Mouse (Mus musculus) liver, embryonic 12.5 days (tissue): ENCODE results near the gene Eepd1. TPM values are rescaled to one million over a fixed set of nuclear protein-coding genes. Genes with fewer than 3 reads are reported as not detected.
"Not testable (repeated sequence)": the region's sequence is repeated elsewhere in the genome, so short reads cannot be mapped to it uniquely, and the experiment has no call there.

Experiments used
- ATAC-seq: fragments of 200-750 bp; cut with Nextera tagmentation; 2 replicates; pipeline ENCODE4 v1.8.0; 2017; ENCODE audit warnings: moderate number of reproducible peaks, mild to moderate bottlenecking, moderate library complexity
- H3K27ac ChIP-seq: fragments of 300-500 bp; sonication (generic); 2 replicates; pipeline ENCODE4 v1.5.1; 2016; ENCODE audit warnings: mild to moderate bottlenecking
- H3K27me3 ChIP-seq: fragments of 300-500 bp; sonication (generic); replicated peaks from 2 replicates; pipeline ENCODE4 v1.6.1; 2016; ENCODE audit warnings: mild to moderate bottlenecking, moderate library complexity
- H3K36me3 ChIP-seq: fragments of 300-500 bp; sonication (generic); 2 replicates; pipeline ENCODE4 v1.6.1; 2016; ENCODE audit warnings: mild to moderate bottlenecking, moderate library complexity
- H3K4me1 ChIP-seq: fragments of 300-500 bp; sonication (generic); 2 replicates; pipeline ENCODE4 v1.6.1; 2016
- H3K4me2 ChIP-seq: fragments of 300-500 bp; sonication (generic); 2 replicates; pipeline ENCODE4 v1.6.1; 2016; ENCODE audit warnings: mild to moderate bottlenecking, moderate library complexity
- H3K4me3 ChIP-seq: fragments of 300-500 bp; sonication (generic); 2 replicates; pipeline ENCODE4 v1.5.1; 2016; ENCODE audit warnings: mild to moderate bottlenecking, moderate library complexity
- H3K9ac ChIP-seq: fragments of 300-500 bp; sonication (generic); 2 replicates; pipeline ENCODE4 v1.6.1; 2016; ENCODE audit warnings: mild to moderate bottlenecking, moderate library complexity
- H3K9me3 ChIP-seq: fragments of 300-500 bp; sonication (generic); replicated peaks from 2 replicates; pipeline ENCODE4 v1.6.1; 2016; ENCODE audit warnings: mild to moderate bottlenecking, moderate library complexity
- WGBS: fragments of 180-500 bp; shearing (Covaris S2); methylation state at CpG from one replicate; pipeline ENCODE4 v1.1.7; 2016; ENCODE audit not compliant: insufficient replicate concordance; 5-methylcytosine and 5-hydroxymethylcytosine counted together
- polyA plus RNA-seq: library from polyadenylated mRNA; unstranded; fragments of >200 nt; fragmentation: Nextera tagmentation; extraction: Ambion mirVana; gene quantifications from 2 replicates; pipeline ENCODE4 v1.2.1, GENCODE M21; 2016

Gene Eepd1
- polyA plus RNA-seq, result 5.4 and 6.3 TPM in 2 replicates

GRCm38 (mm10) chr9:25481344-25482095 lies at the start of gene Eepd1:
Gene Eepd1, plus strand, starts transcription at chr9:25481547.
- Histone ChIP-seq H3K9ac (peak within 1 kb of the TSS; percentile 73), H3K4me1 (peaks cover 29% of the 10 kb centered on the region), H3K4me2 (peak within 1 kb of the TSS; percentile 94), H3K27ac (no peak within 1 kb of the TSS), H3K9me3 (no peaks in the 10 kb centered on the region), H3K4me3 (peak within 1 kb of the TSS; percentile 61), H3K36me3 (no peaks in the 10 kb centered on the region), H3K27me3 (peaks cover 15% of the 10 kb centered on the region)
- WGBS, result under 1% methylated on average over 69 of the region's 75 CpGs
- peak; percentile 94 for ATAC-seq

GRCm38 (mm10) chr9:25438836-25439235 lies 42.5 kb upstream of the Eepd1 start:
- no peak for ATAC-seq
- Histone ChIP-seq H3K9ac (no peak overlapping the region), H3K4me1 (no peaks in the 10 kb centered on the region), H3K4me2 (no peak overlapping the region), H3K36me3 (no peaks in the 10 kb centered on the region), H3K27me3 (no peaks in the 10 kb centered on the region), H3K4me3 (no peak overlapping the region), H3K9me3 (no peaks in the 10 kb centered on the region), H3K27ac (no peak overlapping the region)
- WGBS, result 72% methylated on average over 3 of the region's 3 CpGs

GRCm38 (mm10) chr9:25440046-25440445 lies 41.3 kb upstream of the Eepd1 start:
- not testable (repeated sequence) for H3K9me3 ChIP-seq, ATAC-seq, H3K4me1 ChIP-seq, H3K36me3 ChIP-seq, H3K9ac ChIP-seq, H3K4me3 ChIP-seq, H3K27me3 ChIP-seq, H3K27ac ChIP-seq, H3K4me2 ChIP-seq
- WGBS, result 62% methylated on average over 5 of the region's 5 CpGs

GRCm38 (mm10) chr9:25442041-25442440 lies 39.3 kb upstream of the Eepd1 start:
- Histone ChIP-seq H3K9me3 (no peaks in the 10 kb centered on the region), H3K36me3 (no peaks in the 10 kb centered on the region), H3K4me3 (no peak overlapping the region), H3K27me3 (no peaks in the 10 kb centered on the region), H3K9ac (no peak overlapping the region), H3K27ac (no peak overlapping the region), H3K4me1 (no peaks in the 10 kb centered on the region), H3K4me2 (no peak overlapping the region)
- ATAC-seq, result no peak

GRCm38 (mm10) chr9:25443029-25443428 lies 38.3 kb upstream of the Eepd1 start:
- H3K27ac ChIP-seq, result no peak overlapping the region
- no peaks in the 10 kb centered on the region for H3K4me1 ChIP-seq
- H3K4me3 ChIP-seq, result no peak overlapping the region
- H3K9ac ChIP-seq, result no peak overlapping the region
- no peak for ATAC-seq
- H3K36me3 ChIP-seq, result no peaks in the 10 kb centered on the region
- no peaks in the 10 kb centered on the region for H3K9me3 ChIP-seq
- WGBS, result 46% methylated on average over 3 of the region's 3 CpGs
- H3K27me3 ChIP-seq, result no peaks in the 10 kb centered on the region
- H3K4me2 ChIP-seq, result no peak overlapping the region

- H3K4me1 ChIP-seq, result no peaks in the 10 kb centered on the region
- H3K36me3 ChIP-seq, result no peaks in the 10 kb centered on the region
- no peak overlapping the region for H3K4me3 ChIP-seq
- ATAC-seq, result no peak
- H3K27me3 ChIP-seq, result no peaks in the 10 kb centered on the region
- H3K27ac ChIP-seq, result no peak overlapping the region
- H3K9ac ChIP-seq, result no peak overlapping the region
- H3K9me3 ChIP-seq, result no peaks in the 10 kb centered on the region
- no peak overlapping the region for H3K4me2 ChIP-seq
Observed at GRCm38 (mm10) chr9:25443546-25443945, 37.8 kb upstream of the Eepd1 start.

GRCm38 (mm10) chr9:25450394-25450793 lies 31.0 kb upstream of the Eepd1 start:
- no peak overlapping the region for H3K9ac ChIP-seq
- H3K4me1 ChIP-seq, result no peaks in the 10 kb centered on the region
- no peak overlapping the region for H3K27ac ChIP-seq
- H3K9me3 ChIP-seq, result no peaks in the 10 kb centered on the region
- no peaks in the 10 kb centered on the region for H3K36me3 ChIP-seq
- WGBS, result 36% methylated on average over 4 of the region's 4 CpGs
- H3K4me3 ChIP-seq, result no peak overlapping the region
- H3K4me2 ChIP-seq, result no peak overlapping the region
- ATAC-seq, result no peak
- H3K27me3 ChIP-seq, result no peaks in the 10 kb centered on the region

GRCm38 (mm10) chr9:25455027-25455426 lies 26.3 kb upstream of the Eepd1 start:
- ATAC-seq, result no peak
- 70% methylated on average over 2 of the region's 2 CpGs for WGBS

GRCm38 (mm10) chr9:25460835-25461555 lies 20.4 kb upstream of the Eepd1 start:
- Histone ChIP-seq H3K27ac (no peak overlapping the region), H3K4me3 (no peak overlapping the region), H3K27me3 (no peaks in the 10 kb centered on the region), H3K9ac (no peak overlapping the region), H3K36me3 (no peaks in the 10 kb centered on the region), H3K9me3 (no peaks in the 10 kb centered on the region), H3K4me1 (no peaks in the 10 kb centered on the region), H3K4me2 (no peak overlapping the region)
- no peak for ATAC-seq
- 47% methylated on average over 10 of the region's 10 CpGs for WGBS

More at GRCm38 (mm10) chr9:25455027-25455426, 26.3 kb upstream of the Eepd1 start:
- Histone ChIP-seq H3K4me3 (no peak overlapping the region), H3K4me1 (no peaks in the 10 kb centered on the region), H3K9ac (no peak overlapping the region), H3K27me3 (no peaks in the 10 kb centered on the region), H3K36me3 (no peaks in the 10 kb centered on the region), H3K4me2 (no peak overlapping the region), H3K27ac (no peak overlapping the region), H3K9me3 (no peaks in the 10 kb centered on the region)

- no peak overlapping the region for H3K9ac ChIP-seq
- no peak overlapping the region for H3K4me2 ChIP-seq
- WGBS, result 68% methylated on average over 1 of the region's 1 CpGs
- H3K9me3 ChIP-seq, result no peaks in the 10 kb centered on the region
- H3K27me3 ChIP-seq, result no peaks in the 10 kb centered on the region
- no peaks in the 10 kb centered on the region for H3K36me3 ChIP-seq
- H3K27ac ChIP-seq, result no peak overlapping the region
- ATAC-seq, result no peak
- no peaks in the 10 kb centered on the region for H3K4me1 ChIP-seq
- no peak overlapping the region for H3K4me3 ChIP-seq
Observed at GRCm38 (mm10) chr9:25464305-25464704, 17.0 kb upstream of the Eepd1 start.

GRCm38 (mm10) chr9:25479392-25480020 lies 1.8 kb upstream of the Eepd1 start:
- no peak overlapping the region for H3K9ac ChIP-seq
- no peaks in the 10 kb centered on the region for H3K36me3 ChIP-seq
- no peaks in the 10 kb centered on the region for H3K9me3 ChIP-seq
- H3K4me3 ChIP-seq, result no peak overlapping the region
- H3K27ac ChIP-seq, result no peak overlapping the region
- peaks cover 15% of the 10 kb centered on the region for H3K27me3 ChIP-seq
- H3K4me1 ChIP-seq, result peaks cover 28% of the 10 kb centered on the region
- no peak for ATAC-seq
- 75% methylated on average over 7 of the region's 7 CpGs for WGBS
- no peak overlapping the region for H3K4me2 ChIP-seq

- H3K9ac ChIP-seq, result no peak overlapping the region
- ATAC-seq, result no peak
- H3K4me1 ChIP-seq, result peaks cover 29% of the 10 kb centered on the region
- H3K9me3 ChIP-seq, result no peaks in the 10 kb centered on the region
- H3K27me3 ChIP-seq, result peaks cover 15% of the 10 kb centered on the region
- H3K4me2 ChIP-seq, result peak overlapping the region; percentile 94; the same call in 1 of the 2 replicates
- H3K4me3 ChIP-seq, result no peak overlapping the region
- no peak overlapping the region for H3K27ac ChIP-seq
- no peaks in the 10 kb centered on the region for H3K36me3 ChIP-seq
- WGBS, result 87% methylated on average over 2 of the region's 2 CpGs
Observed at GRCm38 (mm10) chr9:25480676-25481075, 671 bp upstream of the Eepd1 start.
